Mouse (Mus musculus) liver (tissue): ENCODE measurements at regions not wholly inside any gene's neighbourhood (a gene's known extent, or its start where the extent isn't known, plus 50 kb on each side); places are given as distances from the start of the nearest gene placed in this dataset.
"Not testable (repeated sequence)": the region's sequence is repeated elsewhere in the genome, so short reads cannot be mapped to it uniquely, and the experiment has no call there.

Source experiments
- DNase-seq: peaks from one replicate; pipeline ENCODE4 v3.0.0-alpha.2; 2020; ENCODE audit warnings: mixed read lengths

- no peak for DNase-seq
These were observed 214.0 kb upstream of the Smim15 start for GRCm38 (mm10) chr13:107830281-107830680.

- DNase-seq = no peak
These were observed 214.4 kb upstream of the Smim15 start for GRCm38 (mm10) chr13:107829861-107830260.

GRCm38 (mm10) chr13:107825636-107826035 lies 218.6 kb upstream of the Smim15 start:
- no peak for DNase-seq

GRCm38 (mm10) chr13:107823342-107823741 lies 220.9 kb upstream of the Smim15 start:
- no peak for DNase-seq

- no peak for DNase-seq
These were observed 222.0 kb upstream of the Smim15 start for GRCm38 (mm10) chr13:107822198-107822597.

GRCm38 (mm10) chr13:107813562-107814161 lies 230.6 kb upstream of the Smim15 start:
- DNase-seq = no peak

GRCm38 (mm10) chr13:107812014-107812413 lies 232.2 kb upstream of the Smim15 start:
- DNase-seq = no peak

GRCm38 (mm10) chr13:107810802-107811192 lies 233.4 kb upstream of the Smim15 start:
- no peak for DNase-seq

GRCm38 (mm10) chr13:107810060-107810801 lies 234.0 kb upstream of the Smim15 start:
- DNase-seq = no peak

- DNase-seq = no peak
These were observed 235.3 kb upstream of the Smim15 start for GRCm38 (mm10) chr13:107808961-107809360.

- no peak for DNase-seq
These were observed 239.8 kb upstream of the Smim15 start for GRCm38 (mm10) chr13:107804418-107804817.

GRCm38 (mm10) chr13:107799199-107799945 lies 244.9 kb upstream of the Smim15 start:
- no peak for DNase-seq

- no peak for DNase-seq
These were observed 246.1 kb upstream of the Smim15 start for GRCm38 (mm10) chr13:107798144-107798543.

GRCm38 (mm10) chr13:107795516-107795915 lies 248.7 kb upstream of the Smim15 start:
- DNase-seq = no peak

- no peak for DNase-seq
These were observed 252.5 kb upstream of the Smim15 start for GRCm38 (mm10) chr13:107791770-107792169.

- no peak for DNase-seq
These were observed 259.3 kb upstream of the Smim15 start for GRCm38 (mm10) chr13:107784971-107785370.

GRCm38 (mm10) chr13:107781741-107782140 lies 262.5 kb upstream of the Smim15 start:
- no peak for DNase-seq

- no peak for DNase-seq
These were observed 263.0 kb upstream of the Smim15 start for GRCm38 (mm10) chr13:107781221-107781620.

GRCm38 (mm10) chr13:107779591-107779990 lies 264.7 kb upstream of the Smim15 start:
- DNase-seq = no peak

- DNase-seq = not testable (repeated sequence)
These were observed 269.7 kb upstream of the Smim15 start for GRCm38 (mm10) chr13:107774499-107774898.

- DNase-seq = no peak
These were observed 277.0 kb upstream of the Smim15 start for GRCm38 (mm10) chr13:107767262-107767624.

GRCm38 (mm10) chr13:107766397-107767261 lies 277.6 kb upstream of the Smim15 start:
- no peak for DNase-seq

GRCm38 (mm10) chr13:107763911-107764310 lies 280.3 kb upstream of the Smim15 start:
- no peak for DNase-seq
